Mouse (Mus musculus) lung, adult 2 months (tissue): ENCODE measurements around the gene Rsl24d1. TPM values are rescaled to one million over a fixed set of nuclear protein-coding genes. Genes with fewer than 3 reads are reported as not detected.

Source experiments
- DNase-seq: peaks from one replicate; pipeline ENCODE4 v3.0.0; 2022
- H3K4me1 ChIP-seq: fragments of 200-500 bp; 2 replicates; pipeline ENCODE4 v1.6.1; 2011; ENCODE audit warnings: low read length; ENCODE audit not compliant: control insufficient read depth, insufficient read depth
- H3K4me3 ChIP-seq: fragments of 200-500 bp; replicated peaks from 2 replicates; pipeline ENCODE3; 2011; ENCODE audit warnings: low read depth, mild to moderate bottlenecking, control low read depth, low read length; ENCODE audit errors: extremely low read depth
- CTCF ChIP-seq: fragments of 200-500 bp; IDR thresholded peaks from 2 replicates; pipeline ENCODE4 v1.5.1; 2011; ENCODE audit warnings: mild to moderate bottlenecking, low read length, control low read depth; ENCODE audit not compliant: insufficient read depth
- POLR2A ChIP-seq: fragments of 200-500 bp; IDR thresholded peaks from 2 replicates; pipeline ENCODE4 v1.6.1; 2011; ENCODE audit warnings: low read depth, mild to moderate bottlenecking, control low read depth, low read length, borderline replicate concordance; ENCODE audit errors: extremely low read depth
- whole genome bisulfite sequencing: fragments of 180-500 bp; shearing (Covaris S2); methylation state at CpG from one replicate; pipeline ENCODE4 v1.1.7; 2018; 5-methylcytosine and 5-hydroxymethylcytosine counted together
- polyA plus RNA-seq: library from polyadenylated mRNA; depleted of rRNA; stranded (reverse); fragments of >200 nt; gene quantifications from 2 replicates; pipeline ENCODE4 v1.2.3, GENCODE M21; 2012; rRNA removed

Rsl24d1 gene
- polyA plus RNA-seq, 1 experiment: 18.8 TPM

DNA sequence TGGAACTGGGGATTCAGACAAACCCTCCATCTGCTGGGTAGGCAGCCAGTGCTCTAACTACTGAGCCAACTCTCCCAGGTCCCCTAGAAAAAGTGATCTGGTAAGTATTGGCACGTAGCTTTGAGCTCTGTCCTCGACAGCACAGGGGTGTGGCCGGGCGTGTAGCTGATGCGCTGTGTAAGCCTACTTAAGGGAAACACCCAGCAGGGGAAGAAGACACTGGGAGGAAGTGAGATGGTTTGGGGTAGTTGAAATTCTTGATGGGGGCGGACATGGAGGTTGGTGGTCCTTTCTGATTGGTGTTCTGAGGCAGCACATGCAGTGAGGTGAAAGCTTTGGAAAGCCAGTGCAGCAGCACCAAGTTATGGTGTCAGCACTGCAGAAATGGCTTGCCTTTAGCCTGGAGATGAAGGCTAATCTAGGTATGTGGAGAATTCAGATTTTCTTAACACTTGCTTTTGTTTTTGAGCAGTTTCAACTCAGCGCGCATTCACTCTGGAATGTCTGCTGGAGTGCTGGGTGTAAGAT lies 11.9 kb downstream of the Rsl24d1 start:
- DNase-seq: no peak
- TF ChIP-seq POLR2A (no peak), CTCF (no peak)
- no peaks in the 10 kb centered on the region for H3K4me1 ChIP-seq
- 83% methylated on average over 8 of the region's 8 CpGs for WGBS
- H3K4me3 ChIP-seq: no peak overlapping the region

DNA sequence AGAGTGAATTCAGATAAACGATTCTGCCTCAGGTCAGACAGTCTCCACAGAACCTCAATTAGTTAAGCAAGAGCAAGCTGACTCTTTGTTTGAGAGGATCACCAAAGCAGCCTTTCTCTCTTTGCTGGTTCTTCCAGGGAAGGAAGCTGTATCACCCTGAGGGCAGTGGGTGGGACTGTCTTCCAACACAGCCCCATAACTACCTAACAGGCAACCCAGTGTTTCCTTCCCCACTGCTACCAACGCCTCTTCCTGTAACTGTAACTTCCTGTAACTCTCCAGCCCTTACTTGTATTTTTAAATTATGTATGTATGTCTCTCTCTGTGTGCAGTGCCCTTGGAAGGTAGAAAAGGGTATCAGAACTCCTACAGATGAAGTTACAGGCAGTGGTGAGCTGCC lies 14.2 kb downstream of the Rsl24d1 start:
- Histone ChIP-seq H3K4me3 (no peak overlapping the region), H3K4me1 (no peaks in the 10 kb centered on the region)
- no peak for DNase-seq
- WGBS: 67% methylated on average over 2 of the region's 2 CpGs
- no peak for TF ChIP-seq POLR2A
- TF ChIP-seq CTCF: no peak

DNA sequence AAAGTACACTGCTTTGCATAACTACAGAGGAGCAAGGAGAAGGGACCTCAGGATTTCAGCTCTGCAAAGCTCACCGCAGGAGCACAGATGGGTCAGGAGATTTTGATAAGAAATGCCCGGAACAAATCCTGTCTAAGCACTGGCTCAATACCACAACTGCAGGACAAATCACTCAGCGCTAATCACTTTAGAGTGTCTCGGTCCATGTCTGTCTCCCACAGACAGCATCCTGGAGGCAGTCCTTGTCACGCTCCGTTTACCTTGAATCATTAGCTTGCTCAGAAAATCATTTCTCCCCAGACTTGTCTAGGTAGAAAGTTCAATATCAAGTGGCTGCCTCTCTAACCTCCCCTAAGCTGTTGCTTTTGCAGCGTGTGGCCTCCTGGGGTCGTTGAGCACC lies 16.6 kb downstream of the Rsl24d1 start:
- TF ChIP-seq CTCF: no peak
- TF ChIP-seq POLR2A: no peak
- DNase-seq: no peak
- 79% methylated on average over 8 of the region's 8 CpGs for WGBS

DNA sequence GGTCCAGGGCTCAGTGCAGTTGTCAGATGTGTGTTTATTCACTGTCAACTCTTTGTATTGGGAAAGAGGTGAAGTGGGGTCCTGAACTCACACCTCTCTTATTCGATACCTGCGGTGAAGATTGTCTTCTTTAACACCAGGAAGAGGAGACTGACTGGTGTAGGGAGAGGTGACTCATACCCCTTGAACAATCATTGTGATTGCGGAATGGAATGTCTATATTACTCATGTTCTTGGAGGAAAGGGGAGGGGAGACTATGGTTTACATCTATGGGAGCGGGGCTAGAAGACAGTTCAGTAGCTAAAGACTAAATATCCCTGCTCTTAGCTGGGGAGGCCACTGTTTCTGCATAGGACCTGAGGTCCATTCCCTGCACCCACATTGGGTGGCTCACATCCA lies 17.3 kb downstream of the Rsl24d1 start:
- Histone ChIP-seq H3K4me1 (no peaks in the 10 kb centered on the region), H3K4me3 (no peak overlapping the region)
- no peak for TF ChIP-seq CTCF
- TF ChIP-seq POLR2A: no peak
- no peak for DNase-seq
- 55% methylated on average over 4 of the region's 4 CpGs for WGBS

More for the DNA sequence above, 16.6 kb downstream of the Rsl24d1 start:
- Histone ChIP-seq H3K4me1 (no peaks in the 10 kb centered on the region), H3K4me3 (no peak overlapping the region)

DNA sequence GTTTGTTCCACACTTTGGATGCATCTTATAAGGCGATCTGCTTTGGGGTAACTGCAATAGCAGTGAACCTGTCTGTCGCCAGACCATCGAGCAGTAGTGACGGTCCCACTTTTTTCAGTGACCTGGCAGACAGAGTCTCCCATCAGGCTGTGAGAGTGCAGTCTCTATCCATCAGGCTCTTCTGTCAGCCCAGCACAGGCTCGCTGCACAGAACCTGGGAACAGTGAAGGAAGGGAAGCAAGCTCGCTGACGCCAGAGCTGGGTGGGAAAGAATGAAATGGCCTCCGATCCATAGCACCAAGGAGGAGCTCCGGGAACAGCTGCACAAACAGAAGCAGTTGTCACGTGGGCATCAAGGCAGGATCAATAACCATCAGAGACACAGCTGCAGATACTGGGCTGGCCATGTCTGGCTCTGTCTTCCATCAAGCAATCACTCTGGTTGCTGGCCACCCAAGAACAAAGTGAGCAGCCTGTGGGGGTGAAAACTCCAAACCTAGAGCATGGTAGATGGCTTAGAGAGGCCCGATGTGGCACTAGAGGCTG lies 24.2 kb downstream of the Rsl24d1 start:
- TF ChIP-seq POLR2A: no peak
- TF ChIP-seq CTCF: no peak
- DNase-seq: no peak
- no peaks in the 10 kb centered on the region for H3K4me1 ChIP-seq
- 54% methylated on average over 11 of the region's 11 CpGs for WGBS
- H3K4me3 ChIP-seq: no peak overlapping the region

DNA sequence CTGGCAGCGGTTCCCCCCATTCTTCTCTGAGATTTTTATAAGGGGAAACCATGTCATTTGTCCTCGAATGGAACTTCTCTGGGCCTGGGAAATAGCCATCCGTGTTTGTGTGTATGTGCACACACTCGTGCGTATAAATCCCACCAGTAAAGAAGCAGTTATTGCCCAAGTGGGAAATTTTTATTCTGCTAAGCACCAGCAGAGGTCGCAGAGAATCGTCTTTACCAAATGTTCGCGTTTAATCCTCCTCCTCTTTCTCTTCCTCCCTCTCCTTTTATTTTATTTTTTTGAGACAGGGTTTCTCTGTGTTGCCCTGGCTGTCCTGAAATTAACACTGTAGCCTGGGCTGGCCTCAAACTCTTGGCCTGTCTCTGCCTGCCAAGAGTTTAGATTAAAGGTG lies 41.1 kb downstream of the Rsl24d1 start:
- WGBS: 54% methylated on average over 9 of the region's 9 CpGs
- no peak for DNase-seq
- TF ChIP-seq POLR2A: no peak
- no peak for TF ChIP-seq CTCF
- no peak overlapping the region for H3K4me3 ChIP-seq
- no peaks in the 10 kb centered on the region for H3K4me1 ChIP-seq

DNA sequence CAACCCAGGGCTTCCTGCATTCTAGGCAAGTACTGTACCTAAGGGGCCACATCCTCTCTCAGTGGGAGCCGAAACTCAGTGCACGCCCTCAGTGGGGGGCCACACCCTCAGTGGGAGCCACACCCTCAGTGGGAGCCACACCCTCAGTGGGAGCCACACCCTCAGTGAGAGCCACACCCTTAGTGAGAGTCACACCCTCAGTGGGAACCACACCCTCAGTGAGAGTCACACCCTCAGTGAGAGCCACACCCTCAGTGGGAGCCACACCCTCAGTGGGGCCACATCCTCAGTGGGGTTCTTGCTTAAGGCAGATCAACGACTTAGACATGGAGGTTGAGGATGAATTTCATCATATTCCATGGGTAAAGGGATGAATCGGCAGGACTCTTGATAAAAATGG lies 44.7 kb downstream of the Rsl24d1 start:
- Histone ChIP-seq H3K4me3 (no peak overlapping the region), H3K4me1 (no peaks in the 10 kb centered on the region)
- WGBS: 86% methylated on average over 4 of the region's 4 CpGs
- DNase-seq: no peak
- TF ChIP-seq POLR2A (no peak), CTCF (no peak)

DNA sequence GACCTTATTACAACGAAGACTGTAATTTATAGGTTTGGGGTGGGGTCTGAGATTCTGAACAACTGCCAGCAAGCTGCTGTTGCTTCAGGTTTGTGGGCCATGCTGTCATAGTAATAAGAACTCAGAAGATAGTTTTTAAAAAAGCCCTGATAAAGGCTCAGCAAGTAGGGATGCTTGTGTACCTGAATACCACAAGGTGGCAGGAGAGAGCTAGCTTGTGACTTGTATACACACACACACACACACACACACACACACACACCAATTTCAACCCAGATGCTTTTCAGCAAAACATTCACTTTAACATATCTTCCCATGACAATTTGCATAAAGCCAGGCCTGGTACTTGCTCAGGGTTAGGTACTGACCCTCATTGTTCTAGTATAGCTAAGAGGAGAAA lies 46.0 kb downstream of the Rsl24d1 start:
- TF ChIP-seq CTCF (no peak), POLR2A (no peak)
- no peaks in the 10 kb centered on the region for H3K4me1 ChIP-seq
- DNase-seq: no peak
- H3K4me3 ChIP-seq: no peak overlapping the region
- 34% methylated on average over 1 of the region's 1 CpGs for WGBS

DNA sequence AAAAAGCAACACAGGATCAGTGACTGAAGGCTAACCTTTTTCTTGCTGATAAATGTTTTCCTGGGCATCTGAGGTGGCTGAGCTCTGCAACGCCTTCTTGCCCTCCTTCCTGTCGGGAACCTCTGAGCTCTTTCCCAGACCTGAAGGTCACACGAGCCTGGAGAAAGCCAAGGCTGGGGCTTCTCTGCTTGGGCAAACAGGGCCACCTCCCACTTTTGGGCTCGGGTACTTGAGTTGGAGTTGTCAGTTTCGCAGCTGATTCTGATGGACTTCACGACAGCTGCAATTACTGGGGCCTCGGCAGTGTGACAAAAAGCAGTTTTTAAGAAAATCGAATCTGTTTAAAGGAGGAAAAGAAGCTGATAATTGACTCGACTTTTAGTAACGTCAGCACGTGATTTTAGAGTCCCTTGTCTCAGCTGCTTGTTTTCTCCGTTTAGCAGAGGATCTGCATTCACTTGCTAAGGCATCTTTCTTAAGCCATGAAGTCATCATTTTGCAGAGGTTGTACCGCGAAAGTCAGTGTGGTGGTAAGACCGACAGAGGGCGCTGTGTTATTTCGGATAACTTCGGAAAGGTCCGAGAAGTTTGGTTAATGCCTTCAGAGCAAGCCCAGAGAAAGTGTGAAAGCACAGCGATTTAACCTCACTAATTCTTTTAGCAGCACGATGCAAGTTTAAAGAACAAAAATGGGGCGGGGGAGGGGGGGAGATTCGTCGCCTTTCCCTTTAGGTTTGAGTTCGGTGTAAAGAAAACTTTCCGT lies 49.5 kb downstream of the Rsl24d1 start:
- Histone ChIP-seq H3K4me3 (no peak overlapping the region), H3K4me1 (no peaks in the 10 kb centered on the region)
- 15% methylated on average over 26 of the region's 26 CpGs for WGBS
- peak; percentile 53 for DNase-seq
- TF ChIP-seq POLR2A: no peak
- TF ChIP-seq CTCF: peak; percentile 55

DNA sequence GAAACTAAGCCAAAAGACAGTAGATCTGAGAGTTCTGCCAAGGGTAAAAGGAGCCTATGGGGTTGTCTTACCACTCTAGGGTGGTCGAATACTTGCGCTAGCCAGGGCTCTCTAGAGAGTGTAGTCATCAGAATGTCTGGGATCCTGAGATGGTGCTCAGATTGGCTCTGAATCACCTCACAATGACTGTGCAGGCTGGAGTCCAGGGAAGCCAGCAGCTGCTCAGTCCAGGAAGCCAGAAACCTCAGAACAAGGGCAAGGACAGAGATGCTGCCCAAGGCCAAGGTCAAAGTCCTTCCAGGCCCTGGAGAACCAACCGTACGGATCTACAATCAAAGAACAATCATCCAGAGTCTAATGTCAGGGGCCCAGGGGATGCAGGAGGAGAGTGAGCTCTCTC lies 52.4 kb downstream of the Rsl24d1 start:
- TF ChIP-seq CTCF: no peak
- no peak for TF ChIP-seq POLR2A
- Histone ChIP-seq H3K4me1 (no peaks in the 10 kb centered on the region), H3K4me3 (no peak overlapping the region)
- 59% methylated on average over 4 of the region's 4 CpGs for WGBS
- DNase-seq: no peak

Other genes with a start within 250 kb of the Rsl24d1 start
- gene Pygo1, start 187.8 kb upstream of the Rsl24d1 start, polyA plus RNA-seq: 1.4 and 2.0 TPM in 2 replicates
- 1.2 and 1.7 TPM in 2 replicates for gene Dyx1c1, start 154.6 kb upstream of the Rsl24d1 start, polyA plus RNA-seq
- gene Gm44503, start 154.6 kb upstream of the Rsl24d1 start, polyA plus RNA-seq: not detected in 2 replicates
- 11.7 and 21.1 TPM in 2 replicates for gene Ccpg1os, start 128.0 kb upstream of the Rsl24d1 start, polyA plus RNA-seq
- gene Ccpg1, start 128.0 kb upstream of the Rsl24d1 start, polyA plus RNA-seq: 16.9 and 28.1 TPM in 2 replicates
- 8.4 and 12.1 TPM in 2 replicates for gene Pigb, start 73.0 kb upstream of the Rsl24d1 start, polyA plus RNA-seq
- gene Rab27a, start 68.6 kb upstream of the Rsl24d1 start, polyA plus RNA-seq: 16.7 and 29.8 TPM in 2 replicates
- gene Khdc3, start 11.6 kb upstream of the Rsl24d1 start, polyA plus RNA-seq: 0.25 and 0.31 TPM in 2 replicates
- not detected in 2 replicates for gene Gm20509, start 11.0 kb upstream of the Rsl24d1 start, polyA plus RNA-seq